Mouse (Mus musculus): ENCODE results near the gene Igll1.
A peak's percentile ranks its signal among the peaks of the same experiment; 100 is the strongest.

Igll1 gene

GRCm38 (mm10) chr16:16852411-16852810, 11.4 kb downstream of the Igll1 start:
- no peak for DNase-seq

- DNase-seq = no peak
Observed at GRCm38 (mm10) chr16:16849196-16849595, 14.6 kb downstream of the Igll1 start.

GRCm38 (mm10) chr16:16829671-16830070, 34.1 kb downstream of the Igll1 start:
- no peak for DNase-seq

DNA sequence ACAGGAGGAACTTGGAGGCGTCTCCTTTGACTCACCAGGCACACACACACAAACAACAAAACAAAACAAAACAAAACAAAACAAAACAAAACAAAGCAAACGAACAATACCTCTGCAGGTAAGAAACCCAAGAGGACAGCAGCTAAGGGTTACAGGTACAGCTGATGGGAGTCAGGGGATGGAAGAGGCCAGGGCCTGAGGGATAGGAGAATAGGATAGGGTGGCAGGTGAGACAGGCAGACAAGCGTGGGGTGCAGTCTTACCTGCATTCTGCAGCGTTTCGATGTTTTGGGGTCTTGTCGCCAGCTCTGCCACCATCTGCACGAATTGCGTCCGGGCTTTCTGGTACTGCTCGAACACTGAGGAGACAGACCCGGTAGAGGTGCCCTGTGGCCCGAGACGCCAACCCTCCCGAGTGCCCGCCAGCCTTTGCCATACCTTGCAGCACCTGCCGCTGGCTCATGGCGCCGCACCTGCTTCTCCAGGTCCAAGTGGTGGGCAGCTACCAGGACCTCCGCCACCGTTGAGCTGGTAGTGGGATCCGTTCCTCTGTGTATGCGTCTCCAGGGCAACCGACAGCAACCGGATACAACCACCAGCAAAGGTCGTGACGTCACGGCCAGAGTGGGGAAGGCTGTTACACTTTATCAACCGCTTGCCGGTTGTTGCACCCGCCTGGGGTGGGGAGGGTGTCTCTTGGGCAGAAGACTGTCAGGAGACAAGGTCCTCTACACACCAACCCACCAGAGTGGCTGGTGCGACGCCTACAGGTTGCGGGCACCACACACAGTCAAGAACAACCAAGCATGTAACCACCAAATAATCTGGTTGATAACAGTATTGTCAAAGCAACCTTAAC, 34.8 kb downstream of the Igll1 start, which contains the start of gene Spag6l:
TSS of gene Spag6l (minus strand) at position 700 of the 859 bp plus-strand sequence.
- peak; percentile 63 for DNase-seq

GRCm38 (mm10) chr16:16826223-16826622, 37.6 kb downstream of the Igll1 start:
- DNase-seq = no peak

- DNase-seq = no peak
Observed at GRCm38 (mm10) chr16:16825476-16825875, 38.3 kb downstream of the Igll1 start.
